Mouse (Mus musculus) brain, embryonic 14.5 days (tissue): Measurements from ENCODE around the gene Os9. TPM values are rescaled to one million over a fixed set of nuclear protein-coding genes. Genes with fewer than 3 reads are reported as not detected.

Source experiments
- DNase-seq: peaks from one replicate; pipeline ENCODE4 v3.0.0-alpha.2; 2011; ENCODE audit warnings: low read depth
- CTCF ChIP-seq: fragments of 200-500 bp; IDR thresholded peaks from 2 replicates; pipeline ENCODE4 v1.5.1; 2012; ENCODE audit warnings: inconsistent platforms, mild to moderate bottlenecking, moderate library complexity, borderline replicate concordance; ENCODE audit not compliant: insufficient read depth, insufficient read length; ENCODE audit errors: extremely low read depth
- POLR2A ChIP-seq: fragments of 200-500 bp; IDR thresholded peaks from 2 replicates; pipeline ENCODE4 v1.6.1; 2012; ENCODE audit warnings: mild to moderate bottlenecking, inconsistent platforms, borderline replicate concordance; ENCODE audit not compliant: poor library complexity, insufficient read depth, insufficient read length, severe bottlenecking; ENCODE audit errors: extremely low read depth
- polyA plus RNA-seq: library from polyadenylated mRNA; depleted of rRNA; stranded (reverse); fragments of >200 nt; gene quantifications from 2 replicates; pipeline ENCODE4 v1.2.3, GENCODE M21; 2012

Os9 gene
- polyA plus RNA-seq, 1 experiment: 93.8 TPM

- DNase-seq: no peak
- no peak for TF ChIP-seq POLR2A
- TF ChIP-seq CTCF: peak; percentile 10; the same call in 1 of the 2 replicates
Observed at GRCm38 (mm10) chr10:127085633-127086032, 35.3 kb downstream of the Os9 start.

DNA sequence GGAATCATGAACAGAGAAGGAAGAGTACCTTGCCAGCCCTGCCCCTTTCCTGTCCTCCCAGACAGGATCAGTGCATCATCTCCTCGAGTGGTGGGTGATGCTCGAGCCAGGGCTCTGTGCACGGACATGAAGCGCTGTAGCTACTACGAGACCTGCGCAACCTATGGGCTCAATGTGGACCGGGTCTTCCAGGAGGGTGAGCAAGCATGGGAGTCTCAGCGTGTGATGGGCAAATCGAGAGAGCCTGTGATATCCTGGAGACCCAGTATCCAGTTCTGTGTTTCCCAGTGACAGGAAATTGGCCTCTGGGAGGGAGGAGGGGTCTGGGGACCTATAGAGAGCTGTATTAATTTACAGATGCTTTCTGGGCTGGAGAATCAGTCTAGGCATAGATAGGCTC is 35.9 kb downstream of the Os9 start:
- no peak for DNase-seq
- TF ChIP-seq POLR2A (no peak), CTCF (no peak)

DNA sequence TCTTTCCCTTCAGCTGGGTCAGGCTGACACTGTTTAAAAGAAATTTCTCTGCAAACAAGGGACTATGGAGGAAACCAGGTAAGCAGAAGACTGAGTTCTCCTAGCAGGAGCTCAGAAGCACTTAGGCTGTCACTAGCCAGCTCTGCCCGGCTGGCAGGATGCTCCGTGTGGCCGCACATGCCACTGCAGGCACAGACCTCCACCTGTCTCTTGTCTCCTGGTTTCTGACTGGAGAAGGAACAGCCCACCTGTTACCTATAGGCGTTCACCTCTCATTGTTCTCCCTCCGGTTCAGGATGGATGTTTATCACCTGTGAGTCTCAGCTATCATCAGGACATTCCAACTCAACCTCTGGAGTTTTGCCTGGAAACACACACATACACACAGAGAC is 37.0 kb downstream of the Os9 start:
- TF ChIP-seq CTCF (no peak), POLR2A (no peak)
- DNase-seq: no peak

DNA sequence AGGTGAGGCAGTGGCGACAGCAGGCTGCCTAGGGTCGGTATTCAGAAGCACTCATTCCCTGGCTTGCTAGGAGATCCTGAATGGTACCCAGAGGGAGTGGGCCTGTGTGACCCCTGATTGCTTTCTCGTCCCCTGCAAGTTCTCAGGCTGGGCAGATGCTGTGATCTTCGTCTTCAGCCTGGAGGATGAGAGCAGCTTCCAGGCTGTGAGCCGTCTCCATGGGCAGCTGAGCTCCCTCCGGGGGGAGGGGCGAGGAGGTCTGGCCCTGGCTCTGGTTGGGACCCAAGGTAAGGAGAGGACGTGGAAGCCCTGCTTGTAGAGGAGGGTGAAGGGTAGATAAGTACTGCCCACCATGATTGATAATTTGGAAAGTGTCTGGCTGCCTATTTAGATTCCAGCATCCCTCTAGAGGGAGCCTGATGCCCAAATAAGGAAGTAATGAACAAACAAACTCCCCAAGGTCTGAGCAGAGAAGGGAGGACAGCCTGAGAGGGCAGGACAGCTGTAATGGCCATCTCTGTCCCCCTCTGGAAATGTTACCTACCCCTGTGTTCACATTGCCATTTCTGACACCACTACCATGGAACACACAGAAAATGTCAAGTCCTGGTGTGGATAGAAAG is 37.5 kb downstream of the Os9 start:
- no peak for DNase-seq
- TF ChIP-seq POLR2A (no peak), CTCF (no peak)

DNA sequence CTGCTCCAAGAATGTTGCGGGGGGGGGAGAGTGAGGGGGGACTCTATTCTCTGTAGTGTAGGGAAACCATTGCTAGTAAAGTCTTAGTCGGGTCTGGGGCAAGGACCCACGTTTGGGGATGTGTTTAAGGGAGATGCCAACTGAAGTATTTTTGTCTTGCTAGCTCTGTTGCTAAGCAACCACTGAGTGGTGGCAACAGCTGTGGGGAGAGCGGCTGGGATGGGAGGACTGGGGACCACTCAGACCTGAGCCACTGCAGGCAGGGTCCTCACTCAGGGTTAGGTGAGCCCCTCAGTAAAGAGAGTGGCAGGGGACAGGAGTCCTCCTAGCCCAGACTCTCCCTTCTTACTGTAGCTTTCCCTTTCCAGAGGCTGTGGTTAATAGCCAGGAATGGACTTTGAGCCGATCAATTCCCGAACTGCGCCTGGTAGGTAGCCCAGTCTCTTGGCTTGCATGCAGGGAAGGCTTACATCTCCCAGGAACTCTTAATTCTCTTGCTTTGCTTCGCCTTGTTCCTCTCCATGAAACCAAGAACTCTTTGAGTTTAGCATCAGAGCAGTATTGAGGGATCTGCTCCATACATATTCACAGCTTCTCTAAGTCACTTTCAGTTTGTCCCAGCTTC is 38.8 kb downstream of the Os9 start:
- TF ChIP-seq CTCF: no peak
- TF ChIP-seq POLR2A: no peak
- peak; percentile 81 for DNase-seq

GRCm38 (mm10) chr10:127080901-127081780 is 39.8 kb downstream of the Os9 start:
- 0 out of 2 replicates have a peak, but pooled peaks have one; percentile 7 for TF ChIP-seq CTCF
- TF ChIP-seq POLR2A: no peak
- peak; percentile 36 for DNase-seq

DNA sequence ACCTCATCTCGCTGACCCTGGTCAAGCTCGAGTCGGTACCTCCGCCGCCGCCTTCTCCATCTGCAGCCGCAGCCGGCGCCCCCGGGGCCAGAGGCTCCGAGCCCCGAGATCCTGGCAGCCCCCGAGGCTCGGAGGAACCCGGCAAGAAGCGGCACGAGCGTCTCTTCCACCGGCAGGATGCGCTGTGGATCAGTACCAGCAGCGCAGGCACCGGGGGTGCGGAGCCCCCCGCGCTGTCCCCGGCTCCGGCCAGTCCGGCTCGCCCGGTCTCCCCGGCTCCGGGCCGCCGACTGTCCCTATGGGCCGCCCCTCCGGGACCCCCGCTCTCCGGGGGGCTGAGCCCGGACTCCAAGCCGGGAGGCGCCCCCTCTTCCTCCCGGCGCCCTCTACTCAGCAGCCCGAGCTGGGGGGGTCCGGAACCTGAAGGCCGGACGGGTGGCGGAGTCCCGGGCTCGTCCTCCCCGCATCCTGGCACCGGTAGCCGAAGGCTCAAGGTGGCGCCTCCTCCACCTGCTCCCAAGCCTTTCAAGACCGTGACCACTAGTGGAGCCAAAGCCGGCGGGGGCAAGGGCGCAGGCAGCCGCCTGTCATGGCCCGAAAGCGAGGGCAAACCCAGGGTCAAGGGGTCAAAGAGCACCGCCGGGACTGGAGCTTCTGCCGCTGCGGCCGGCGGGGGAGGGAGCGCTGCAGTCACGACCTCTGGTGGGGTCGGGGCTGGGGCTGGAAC is 41.1 kb downstream of the Os9 start:
- TF ChIP-seq POLR2A (no peak), CTCF (peak; percentile 47; the same call in 1 of the 2 replicates)
- peak; percentile 60 for DNase-seq

DNA sequence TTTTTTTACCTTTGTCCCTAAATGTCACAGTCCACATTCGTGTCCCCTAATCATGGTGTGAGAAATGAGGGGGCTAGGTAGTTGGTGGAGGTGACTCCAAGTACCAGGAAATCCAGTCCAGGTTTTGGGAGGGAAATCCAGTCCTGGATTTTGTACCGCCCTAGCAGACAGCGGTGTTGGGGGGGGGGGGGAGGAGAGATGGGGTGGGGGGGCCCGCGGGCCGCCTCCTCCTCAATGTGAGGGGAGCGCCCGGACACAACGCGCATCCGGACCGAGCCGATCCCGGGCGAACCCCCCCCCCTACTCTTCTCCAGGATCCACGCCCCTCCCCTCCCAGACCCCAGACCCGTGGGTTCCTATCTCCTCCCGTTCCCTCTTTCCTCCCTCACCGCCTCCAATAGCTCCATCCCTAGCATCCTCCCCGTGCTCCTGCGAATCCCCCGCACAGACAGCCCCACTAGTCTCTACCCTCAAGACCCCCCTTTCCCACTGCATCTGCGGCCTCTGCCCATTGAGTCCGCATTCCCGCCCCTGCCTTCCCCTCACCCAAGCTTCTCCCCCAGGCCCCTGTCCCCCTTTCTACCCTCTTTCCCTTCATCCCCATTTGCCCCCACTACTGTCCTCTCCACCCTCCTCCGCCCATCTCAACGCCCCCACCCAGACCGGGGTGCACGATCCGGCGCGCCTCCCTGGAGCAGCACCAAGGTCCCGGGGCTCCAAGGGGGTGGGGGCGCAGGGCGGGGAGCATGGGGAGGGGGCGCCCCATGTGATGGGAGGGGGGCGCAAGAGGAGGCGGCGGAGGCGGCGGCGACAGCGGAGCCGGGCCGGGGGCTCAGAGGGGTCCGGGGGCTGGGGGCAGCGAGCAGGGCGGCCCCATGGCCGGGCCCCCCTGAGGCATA is 42.0 kb downstream of the Os9 start:
- TF ChIP-seq POLR2A: peak; percentile 25; the same call in 1 of the 2 replicates
- TF ChIP-seq CTCF: no peak

GRCm38 (mm10) chr10:127078001-127078676 is 42.8 kb downstream of the Os9 start:
- DNase-seq: peak; percentile 85
- no peak for TF ChIP-seq POLR2A
- no peak for TF ChIP-seq CTCF

More for the DNA sequence above, 42.0 kb downstream of the Os9 start:
- DNase-seq: peak; percentile 92
